Mouse (Mus musculus) CD4-positive naive resting alpha-beta T cell, adult 76 days (primary cell): ENCODE measurements around the gene Nmrk2. TPM values are rescaled to one million over a fixed set of nuclear protein-coding genes. Genes with fewer than 3 reads are reported as not detected.

ENCODE experiments used
- total RNA-seq: library from RNA; stranded (reverse); gene quantifications from one replicate; pipeline ENCODE4 v1.2.4, GENCODE M21; 2023

Gene Nmrk2
- not detected for total RNA-seq

DNA sequence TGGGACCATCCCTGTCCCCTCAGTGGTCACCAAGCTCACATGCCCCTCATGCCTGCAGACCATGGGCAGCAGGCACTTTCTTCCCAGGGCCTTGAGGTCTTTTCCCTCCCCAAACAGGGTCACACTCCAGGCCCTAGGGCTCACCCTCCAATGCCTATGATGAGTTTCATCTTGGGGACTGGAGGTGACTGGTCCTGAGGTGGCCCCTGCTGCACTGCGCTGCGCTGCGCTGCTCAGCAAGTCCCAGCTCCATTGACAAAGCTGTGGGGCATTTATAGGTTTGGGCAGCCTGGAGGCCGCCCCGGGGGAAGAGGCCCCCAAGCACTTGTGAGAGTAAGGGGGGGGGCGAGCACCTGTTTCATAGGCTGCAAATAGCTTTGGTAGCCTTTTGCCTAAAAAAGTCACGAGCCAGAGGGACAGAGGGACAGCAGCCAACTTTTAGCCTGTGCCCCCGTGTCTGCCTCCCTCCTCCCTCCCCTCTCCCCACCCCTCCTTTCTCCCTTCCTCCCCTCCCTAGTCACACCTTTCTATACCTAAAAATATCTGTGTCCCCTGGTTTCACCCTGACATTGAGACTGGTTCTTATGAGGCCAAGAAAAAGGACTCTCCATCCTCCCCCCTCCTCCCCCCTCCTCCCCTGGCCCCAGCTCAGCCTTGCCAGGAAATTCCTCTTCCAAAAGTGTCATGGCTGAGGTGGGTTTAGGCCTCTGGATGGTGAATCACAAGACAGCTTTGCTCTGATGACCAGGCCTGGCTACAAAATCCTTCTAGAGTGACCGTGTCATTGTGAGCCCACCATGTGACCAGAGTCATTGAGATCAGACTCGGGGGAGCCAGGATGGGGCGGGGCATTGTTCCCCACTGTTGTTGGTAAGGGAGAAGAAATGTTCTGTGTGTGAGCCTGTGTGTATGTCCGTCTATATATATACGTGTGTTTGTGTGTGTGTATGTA, at the start of gene Nmrk2:
Nmrk2 (minus strand) TSS at position 245 of the 952 bp plus-strand sequence.

DNA sequence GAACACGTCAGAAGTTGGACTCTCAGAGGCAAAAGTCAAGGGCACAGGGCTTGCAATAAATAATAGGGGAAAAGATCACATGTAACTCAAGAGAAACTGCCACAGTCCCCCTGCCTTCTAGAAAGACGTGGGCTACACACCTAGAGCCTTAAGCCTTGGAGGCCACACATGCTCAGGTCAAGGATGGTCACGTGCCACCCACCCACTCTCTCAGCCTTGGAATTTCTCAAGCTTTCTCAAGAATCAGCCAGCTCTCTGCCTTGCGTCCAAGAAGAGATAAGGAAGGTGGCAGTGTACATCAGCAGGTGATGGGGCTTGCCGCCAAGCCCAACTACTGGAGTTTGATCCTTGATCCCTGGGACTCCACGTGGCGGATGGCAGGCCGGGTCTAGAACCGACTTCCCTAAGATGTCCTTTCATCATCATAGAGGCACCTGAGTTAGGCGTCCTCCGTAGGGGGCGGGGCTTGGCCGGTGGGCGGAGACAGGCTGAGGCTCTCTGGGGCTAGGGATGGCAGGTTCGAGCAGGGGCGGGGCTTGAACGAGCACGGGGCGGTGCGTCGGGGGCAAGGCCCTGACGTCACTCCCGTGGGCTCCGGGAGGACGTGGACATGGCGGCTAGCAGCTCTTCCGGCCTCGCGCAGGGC, 30.9 kb upstream of the Nmrk2 start, which contains the start of gene Zfr2:
Zfr2 (plus strand) TSS at position 576 of the 646 bp plus-strand sequence.

DNA sequence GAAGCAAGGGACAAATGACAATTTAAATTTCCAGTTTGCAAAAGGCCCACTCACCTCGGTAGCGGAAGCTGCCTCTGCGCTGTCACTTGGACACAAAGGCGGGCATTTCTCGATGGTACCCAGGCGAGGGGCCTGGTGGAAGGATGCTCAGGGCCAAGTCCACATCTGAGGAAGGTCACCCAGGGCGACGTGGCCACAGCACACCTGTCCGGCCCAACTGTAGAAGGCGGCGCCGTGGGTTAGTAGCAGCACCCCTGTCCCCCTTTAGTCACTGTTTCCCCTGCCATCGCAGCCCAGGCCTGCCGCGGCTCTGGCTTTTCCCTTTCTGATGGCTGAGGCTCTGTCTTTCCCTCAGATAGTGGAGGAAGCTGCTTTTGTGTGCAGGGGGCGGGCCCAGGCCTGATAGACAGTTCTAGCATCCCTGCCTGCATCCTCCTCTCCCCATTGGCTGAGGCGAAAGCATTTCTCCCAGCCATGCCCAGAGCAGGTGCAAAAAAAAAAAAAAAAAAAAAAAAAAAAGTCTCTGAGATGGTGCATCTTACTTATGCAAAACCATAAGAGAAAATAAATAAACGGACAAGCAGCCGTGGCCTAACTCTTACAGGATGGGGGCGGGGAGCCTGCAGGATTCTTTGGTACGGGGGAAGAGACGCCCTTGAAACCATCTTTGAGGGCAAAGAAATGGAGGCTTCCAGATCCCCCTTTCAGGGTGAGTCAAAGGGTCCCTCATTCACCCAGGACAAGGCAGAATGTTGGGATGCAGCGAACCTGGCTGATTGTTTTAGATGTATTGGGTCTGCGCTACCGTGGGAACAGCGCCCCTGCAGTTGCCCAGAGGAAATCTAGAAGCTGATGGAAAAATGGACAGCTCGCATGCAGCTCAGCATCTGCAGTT, 28.8 kb upstream of the Nmrk2 start, which contains the start of gene Atcay:
Atcay (minus strand) TSS at position 396 of the 895 bp plus-strand sequence.

DNA sequence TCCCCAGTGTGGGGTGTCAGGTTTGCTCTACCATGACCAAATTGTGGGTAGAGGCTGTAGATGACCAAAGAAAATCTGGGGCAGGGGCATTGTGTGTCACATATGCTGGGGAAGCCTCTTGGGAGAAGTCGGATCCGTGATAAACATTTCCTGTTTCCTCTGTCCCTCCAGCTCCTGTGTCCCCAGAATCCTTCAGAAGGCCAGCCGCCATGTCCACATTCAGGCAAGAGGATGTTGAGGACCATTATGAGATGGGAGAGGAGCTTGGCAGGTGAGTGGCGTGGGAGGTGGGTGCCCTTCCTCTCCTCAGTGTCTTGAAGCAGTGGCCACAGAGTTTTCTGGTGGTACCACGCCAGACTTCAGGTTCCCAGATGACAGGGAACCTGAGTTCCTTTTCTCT, 18.0 kb downstream of the Nmrk2 start, which contains the start of gene 4930442H23Rik:
4930442H23Rik (minus strand) TSS at position 45 of the 400 bp plus-strand sequence.

DNA sequence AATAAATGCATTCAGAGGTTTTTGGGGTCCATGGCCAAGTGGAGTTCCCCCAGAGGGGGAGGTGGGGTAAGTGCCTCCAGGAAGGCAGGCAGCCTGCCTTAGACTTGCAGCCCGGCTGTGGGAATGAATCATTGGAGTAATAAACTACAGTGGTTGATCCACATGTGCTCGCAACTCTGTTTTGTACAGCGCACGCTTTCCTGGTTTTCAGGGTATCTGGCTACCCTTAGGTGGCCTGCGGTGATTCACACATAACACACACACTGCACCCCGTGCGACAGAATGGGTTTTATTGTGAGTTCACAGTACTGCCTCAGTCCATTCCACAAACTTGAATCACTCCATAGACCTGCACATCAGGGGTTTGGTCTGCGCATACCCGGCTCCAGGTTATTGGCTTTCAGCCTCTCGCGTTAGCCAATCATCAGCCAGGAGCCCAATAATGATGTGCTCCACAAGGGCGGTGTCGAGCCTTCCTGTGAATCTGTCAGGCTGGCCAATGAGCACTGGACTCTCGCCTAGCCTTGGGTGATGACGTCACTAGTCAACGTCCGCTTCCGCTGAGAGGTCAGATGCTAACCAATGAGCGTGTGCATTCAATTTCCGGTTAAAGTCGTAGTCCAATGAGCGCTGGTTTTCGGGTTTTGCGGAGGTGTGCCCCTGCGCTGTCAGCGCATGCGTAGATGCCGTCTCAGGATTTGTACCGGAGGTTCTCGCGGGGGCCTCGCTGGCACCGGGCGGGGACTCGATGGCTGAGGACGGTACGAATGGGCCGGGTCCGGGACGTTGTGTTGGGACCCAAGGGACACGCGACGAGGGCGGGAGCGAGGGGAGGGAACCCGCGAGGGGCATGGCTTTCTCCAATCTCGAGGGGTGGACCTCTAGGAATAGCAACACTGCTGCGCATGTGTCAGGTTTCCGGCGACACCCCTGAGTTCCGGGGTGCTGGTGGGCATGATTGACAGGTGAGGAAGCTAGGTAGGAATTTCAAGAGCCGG, 19.2 kb downstream of the Nmrk2 start, which contains the start of gene Dapk3:
Dapk3 (plus strand) TSS at position 670 of the 998 bp plus-strand sequence.

DNA sequence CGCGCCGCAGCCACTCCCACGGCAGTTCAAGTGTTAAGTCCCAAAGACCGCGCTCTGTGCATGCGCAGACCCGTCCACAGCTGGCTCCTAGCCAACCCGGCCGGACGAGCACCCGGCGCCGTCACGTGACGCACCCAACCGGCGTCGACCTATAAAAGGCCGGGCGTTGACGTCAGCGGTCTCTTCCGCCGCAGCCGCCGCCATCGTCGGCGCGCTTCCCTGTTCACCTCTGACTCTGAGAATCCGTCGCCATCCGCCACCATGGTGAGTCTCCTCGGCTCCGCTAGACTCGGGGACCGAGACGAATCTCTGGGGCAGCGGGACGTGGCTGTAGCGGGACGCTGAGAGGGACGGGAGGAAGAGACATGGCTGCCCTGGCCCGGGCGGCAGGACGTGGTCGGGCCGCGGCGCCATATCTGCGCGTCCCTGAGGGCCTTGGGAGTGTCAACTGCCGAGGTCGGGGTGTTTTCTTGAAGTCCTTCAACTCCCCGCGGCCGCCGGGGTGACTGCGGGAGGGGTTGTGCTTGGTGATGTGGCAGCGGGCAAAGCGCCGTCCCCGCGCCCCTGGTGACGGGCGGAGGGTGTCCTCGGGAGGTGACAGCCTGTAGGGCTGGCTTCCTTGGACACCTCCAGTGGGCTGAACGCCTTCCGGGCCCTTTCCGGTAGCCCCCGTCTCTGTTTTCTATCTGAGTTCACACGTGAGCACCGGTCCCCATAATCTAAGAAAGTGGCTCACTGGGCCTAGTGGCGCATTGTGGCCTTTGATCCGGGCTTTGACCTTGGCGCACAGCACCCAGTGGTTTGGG, 25.2 kb downstream of the Nmrk2 start, which contains the start of gene Eef2:
Eef2 (plus strand) TSS at position 166 of the 806 bp plus-strand sequence.

DNA sequence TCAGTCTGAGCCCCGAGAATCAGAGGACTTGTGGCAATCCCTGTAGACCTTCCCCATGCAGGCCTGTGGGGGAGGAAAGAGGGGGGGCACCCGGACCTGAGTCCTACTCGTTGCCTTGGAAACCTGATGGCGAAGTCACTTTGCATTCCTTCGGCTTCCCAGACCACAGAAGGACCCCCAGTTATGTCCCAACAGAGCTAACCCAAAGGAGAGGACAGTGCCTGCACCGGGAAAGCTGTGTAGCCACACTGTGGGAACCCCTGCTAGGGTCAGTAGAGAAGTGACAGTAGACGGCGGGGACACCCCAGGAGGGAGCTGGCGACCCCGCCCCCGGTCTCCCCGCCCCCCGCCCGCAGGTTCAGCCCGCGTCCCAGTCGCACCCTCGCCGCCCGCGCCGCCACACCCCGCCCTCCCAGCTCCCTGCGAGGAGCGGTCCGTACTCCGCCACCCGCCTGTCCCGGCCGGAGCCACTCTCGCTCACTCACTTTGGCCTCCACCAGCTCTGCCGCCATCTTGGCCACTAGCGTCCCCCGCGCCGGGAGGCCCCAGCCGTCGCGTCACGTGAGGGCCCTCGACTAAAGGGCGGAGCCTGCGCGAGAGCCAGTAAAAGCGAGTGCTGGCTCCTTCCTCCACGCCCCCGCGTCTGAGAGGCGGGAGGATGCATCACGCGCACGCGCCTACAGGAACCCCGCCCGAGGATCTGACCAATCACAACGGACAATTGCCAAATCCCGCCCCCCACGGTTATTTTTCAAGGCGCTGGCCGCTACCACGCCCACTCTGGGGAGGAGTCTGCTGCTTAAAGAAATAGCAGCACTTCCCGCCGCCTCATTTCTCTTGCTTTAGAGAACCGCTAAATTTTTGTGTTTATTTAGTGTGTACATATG, 34.4 kb downstream of the Nmrk2 start, which contains the start of gene Pias4:
Pias4 (minus strand) TSS at position 724 of the 887 bp plus-strand sequence.

Other genes starting within 250 kb of the Nmrk2 start
- gene Gng7, start 187.1 kb downstream of the Nmrk2 start, total RNA-seq, result not detected
- gene Diras1, start 176.4 kb downstream of the Nmrk2 start, total RNA-seq, result not detected
- 14.2 TPM for gene Slc39a3, start 164.6 kb downstream of the Nmrk2 start, total RNA-seq
- 50.4 TPM for gene Sgta, start 141.9 kb downstream of the Nmrk2 start, total RNA-seq
- 8.4 TPM for gene Thop1, start 132.0 kb downstream of the Nmrk2 start, total RNA-seq
- not detected for gene Creb3l3, start 103.2 kb downstream of the Nmrk2 start, total RNA-seq
- 126 TPM for gene Map2k2, start 96.1 kb downstream of the Nmrk2 start, total RNA-seq
- 49.1 TPM for gene Zbtb7a, start 66.8 kb downstream of the Nmrk2 start, total RNA-seq
- 35.3 TPM for gene Pias4, start 34.1 kb downstream of the Nmrk2 start, total RNA-seq
- 2,404 TPM for gene Eef2, start 25.4 kb downstream of the Nmrk2 start, total RNA-seq
- 57.0 TPM for gene Dapk3, start 19.0 kb downstream of the Nmrk2 start, total RNA-seq
- gene 4930442H23Rik, start 18.2 kb downstream of the Nmrk2 start, total RNA-seq, result not detected
- 0.85 TPM for gene Atcay, start 28.8 kb upstream of the Nmrk2 start, total RNA-seq
- gene Zfr2, start 31.1 kb upstream of the Nmrk2 start, total RNA-seq, result 10.6 TPM
- 16.6 TPM for gene Matk, start 50.9 kb upstream of the Nmrk2 start, total RNA-seq
- gene Mrpl54, start 64.9 kb upstream of the Nmrk2 start, total RNA-seq, result 110 TPM
- 31.3 TPM for gene Apba3, start 64.9 kb upstream of the Nmrk2 start, total RNA-seq
- gene Tjp3, start 89.5 kb upstream of the Nmrk2 start, total RNA-seq, result 4.2 TPM
- 110 TPM for gene Pip5k1c, start 90.9 kb upstream of the Nmrk2 start, total RNA-seq
- gene Cactin, start 119.1 kb upstream of the Nmrk2 start, total RNA-seq, result 42.7 TPM
- 16.5 TPM for gene Tbxa2r, start 126.7 kb upstream of the Nmrk2 start, total RNA-seq
- gene Gipc3, start 141.2 kb upstream of the Nmrk2 start, total RNA-seq, result 0.21 TPM
- 51.8 TPM for gene Hmg20b, start 148.4 kb upstream of the Nmrk2 start, total RNA-seq
- 4.4 TPM for gene Mfsd12, start 155.4 kb upstream of the Nmrk2 start, total RNA-seq
- gene 4930404N11Rik, start 163.8 kb upstream of the Nmrk2 start, total RNA-seq, result 4.9 TPM
- gene Fzr1, start 176.5 kb upstream of the Nmrk2 start, total RNA-seq, result 35.7 TPM
- 28.8 TPM for gene Dohh, start 182.4 kb upstream of the Nmrk2 start, total RNA-seq
- 4.5 TPM for gene Gm48551, start 182.4 kb upstream of the Nmrk2 start, total RNA-seq
- 3.5 TPM for gene Gm48552, start 187.0 kb upstream of the Nmrk2 start, total RNA-seq
- 3.1 TPM for gene Smim24, start 191.0 kb upstream of the Nmrk2 start, total RNA-seq